Mouse (Mus musculus) left cerebral cortex, postnatal 36 days (tissue): ENCODE results near the gene Gm3854. TPM values are rescaled to one million over a fixed set of nuclear protein-coding genes. Genes with fewer than 3 reads are reported as not detected.
A peak's percentile ranks its signal among the peaks of the same experiment; 100 is the strongest.

Experiments used
- DNase-seq, 2 experiments: peaks; one replicate each; pipeline ENCODE4 v3.0.0; 2021 to 2022; ENCODE audit warnings: low spot score in 2 of 2, mixed read lengths in 1 of 2
- intact Hi-C: fragments of 180-260 bp; cut with DNase I; formaldehyde crosslinking; loops from one replicate; pipeline ENCODE4 v1.15.1; 2025
- total RNA-seq, 2 experiments: library from RNA; stranded (reverse); gene quantifications; 2 replicates each; pipeline ENCODE4 v1.2.3; 2021

Gm3854 gene
- total RNA-seq, 2 experiments from 2014 or later = 5.4 to 7.8 TPM

GRCm38 (mm10) chr7:6378441-6378840 lies 34.9 kb downstream of the Gm3854 start:
- intact Hi-C loops = loop anchor here (2.0 kb wide), 1 partner anchor 36 kb away; no protein-coding TSS in a partner anchor
- peak; percentile 64 to 69 for DNase-seq

GRCm38 (mm10) chr7:6381431-6381830 lies 37.9 kb downstream of the Gm3854 start:
- intact Hi-C loops = no loop called here
- no peak for DNase-seq

GRCm38 (mm10) chr7:6383044-6383455 lies 39.5 kb downstream of the Gm3854 start, which contains the start of gene Zfp28:
TSS of gene Zfp28 (plus strand) at chr7:6383295.
- intact Hi-C loops = no loop called here
- DNase-seq = peak; percentile 87 to 89

- DNase-seq = no peak
- intact Hi-C loops = no loop called here
These were observed 40.5 kb downstream of the Gm3854 start for GRCm38 (mm10) chr7:6384011-6384410.

GRCm38 (mm10) chr7:6386995-6387394 lies 43.4 kb downstream of the Gm3854 start:
- intact Hi-C loops = no loop called here
- peak in 1 of 2 experiments; percentile 17 for DNase-seq

- intact Hi-C loops = no loop called here
- no peak for DNase-seq
These were observed 45.4 kb downstream of the Gm3854 start for GRCm38 (mm10) chr7:6388971-6389370.

- intact Hi-C loops = no loop called here
These were observed 45.9 kb downstream of the Gm3854 start for GRCm38 (mm10) chr7:6389449-6389848.

GRCm38 (mm10) chr7:6397996-6398975 lies 54.7 kb downstream of the Gm3854 start, which contains the start of gene Smim17:
TSS of gene Smim17 (plus strand) at chr7:6398715.
- intact Hi-C loops = loop anchor here (1.0 kb wide), 1 partner anchor 16 kb away; no protein-coding TSS in a partner anchor

More at GRCm38 (mm10) chr7:6389449-6389848, 45.9 kb downstream of the Gm3854 start:
- no peak for DNase-seq

More at GRCm38 (mm10) chr7:6397996-6398975, 54.7 kb downstream of the Gm3854 start, which contains the start of gene Smim17:
- peak; percentile 74 for DNase-seq

Other genes with a start within 250 kb of the Gm3854 start
- 10 to 100 TPM; 26.1 to 29.0 TPM for gene Zfp787, start 187.8 kb upstream of the Gm3854 start, total RNA-seq
- 10 to 100 TPM; 59.9 to 62.9 TPM for gene Zfp444, start 171.5 kb upstream of the Gm3854 start, total RNA-seq
- gene Galp, start 146.7 kb upstream of the Gm3854 start, total RNA-seq = not detected
- not detected for gene Zscan5b, start 121.5 kb upstream of the Gm3854 start, total RNA-seq
- gene Epp13, start 91.0 kb upstream of the Gm3854 start, total RNA-seq = not detected
- 10 to 100 TPM; 10.4 to 11.1 TPM for gene Zfp667, start 57.2 kb upstream of the Gm3854 start, total RNA-seq
- gene Zfp583, start 12.5 kb upstream of the Gm3854 start, total RNA-seq = 10 to 100 TPM in 1 of 2 experiments, 1 to 10 TPM in 1; 9.0 to 11.2 TPM
- 1 to 10 TPM; 4.4 to 4.6 TPM for gene Zfp78, start 19.5 kb downstream of the Gm3854 start, total RNA-seq
- gene Zfp28, start 39.5 kb downstream of the Gm3854 start, total RNA-seq = 1 to 10 TPM; 4.3 to 8.2 TPM
- gene Smim17, start 55.0 kb downstream of the Gm3854 start, total RNA-seq = 10 to 100 TPM; 13.5 to 14.7 TPM
- under 1 TPM; 0.12 to 0.18 TPM for gene Gm20715, start 66.5 kb downstream of the Gm3854 start, total RNA-seq
- 1 to 10 TPM; 1.0 to 1.2 TPM for gene Olfr1344, start 94.9 kb downstream of the Gm3854 start, total RNA-seq
- under 1 TPM; 0.05 to 0.14 TPM for gene Olfr1336, start 112.4 kb downstream of the Gm3854 start, total RNA-seq
- not detected for gene Olfr1346, start 123.3 kb downstream of the Gm3854 start, total RNA-seq
- not detected for gene Olfr5, start 143.2 kb downstream of the Gm3854 start, total RNA-seq
- gene Olfr1347, start 156.0 kb downstream of the Gm3854 start, total RNA-seq = not detected
- gene Olfr1348, start 165.0 kb downstream of the Gm3854 start, total RNA-seq = not detected
- gene Olfr1349, start 179.2 kb downstream of the Gm3854 start, total RNA-seq = not detected
- gene Olfr1350, start 221.1 kb downstream of the Gm3854 start, total RNA-seq = not detected